Mouse (Mus musculus): ENCODE results near the gene Ankrd6. TPM values are rescaled to one million over a fixed set of nuclear protein-coding genes. Genes with fewer than 3 reads are reported as not detected.

Ankrd6 gene
- polyA plus RNA-seq, 1 experiment from 2014 or later, result 35.9 TPM

DNA sequence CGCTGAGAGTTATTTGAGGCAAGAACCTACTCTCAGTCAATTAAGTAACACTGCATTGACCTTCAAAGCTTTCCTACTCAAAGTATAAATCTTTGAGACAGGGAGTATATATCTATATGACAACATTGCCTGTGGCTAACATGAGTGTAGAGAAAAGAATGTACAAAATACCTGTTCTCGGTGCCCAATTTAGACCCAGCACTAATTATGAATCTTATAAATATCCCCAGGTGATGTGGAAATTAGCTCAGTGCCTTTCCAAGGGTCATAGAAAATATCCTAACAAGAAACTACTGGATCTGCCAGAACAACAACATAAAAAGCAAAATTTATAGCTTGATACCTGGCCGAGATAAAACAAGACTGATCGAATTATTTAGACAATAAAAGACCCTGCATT lies 151.7 kb downstream of the Ankrd6 start:
- Histone ChIP-seq H3K27ac (replicated peaks) (no peak overlapping the region), H3K4me1 (peaks cover 10% of the 10 kb centered on the region), H3K27me3 (no peaks in the 10 kb centered on the region), H3K36me3 (peaks cover 4% of the 10 kb centered on the region; the same call in 1 of the 2 replicates), H3K9me3 (no peaks in the 10 kb centered on the region), H3K4me3 (no peak overlapping the region), H3K4me2 (replicated peaks) (no peak overlapping the region), H3K9ac (replicated peaks) (no peak overlapping the region)
- ATAC-seq (replicated peaks), result no peak
- 96% methylated on average over 4 of the region's 4 CpGs for WGBS

DNA sequence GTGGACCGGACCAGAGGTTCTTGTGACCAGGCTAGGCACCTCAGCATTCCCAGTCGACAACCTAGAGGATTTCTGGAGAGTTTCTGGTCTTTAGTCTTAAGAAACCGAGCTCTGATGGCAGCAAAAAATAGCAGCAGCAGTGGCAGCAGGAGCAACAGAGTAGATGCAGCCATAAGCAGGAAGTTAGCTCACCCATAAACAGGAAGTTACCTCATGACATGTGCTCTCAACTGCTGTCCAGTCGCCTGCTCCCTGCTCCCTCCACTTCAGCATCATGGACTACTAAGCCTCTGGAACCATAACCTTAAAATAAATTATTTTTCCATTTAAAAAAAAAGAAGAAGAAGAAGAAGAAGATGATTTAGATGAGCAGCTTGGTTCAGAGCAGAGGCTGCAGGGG lies 161.6 kb downstream of the Ankrd6 start:
- ATAC-seq (replicated peaks), result no peak
- Histone ChIP-seq H3K9ac (replicated peaks) (no peak overlapping the region), H3K27ac (replicated peaks) (no peak overlapping the region), H3K4me2 (replicated peaks) (no peak overlapping the region), H3K4me1 (no peaks in the 10 kb centered on the region), H3K27me3 (no peaks in the 10 kb centered on the region), H3K4me3 (no peak overlapping the region), H3K36me3 (no peaks in the 10 kb centered on the region), H3K9me3 (no peaks in the 10 kb centered on the region)
- 85% methylated on average over 4 of the region's 4 CpGs for WGBS

DNA sequence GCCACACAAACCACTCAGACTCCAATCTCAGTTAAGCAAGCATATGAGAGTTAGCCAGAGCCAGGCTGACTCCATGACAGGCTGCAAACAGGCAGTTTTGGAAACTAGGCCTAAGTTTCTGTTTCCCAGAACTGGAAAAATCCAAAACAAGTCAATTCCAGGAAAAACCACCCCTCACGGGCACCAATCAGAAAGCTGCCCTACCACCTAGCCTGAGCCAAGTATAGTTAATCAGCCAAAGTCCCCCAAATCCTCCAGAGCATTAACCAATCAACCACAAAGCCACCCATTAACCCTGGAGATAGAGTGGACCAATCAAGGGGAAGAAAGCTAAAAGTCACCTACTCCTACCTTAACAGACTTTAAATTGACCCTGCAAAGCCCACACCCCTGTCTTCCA lies 163.5 kb downstream of the Ankrd6 start:
- WGBS, result 86% methylated on average over 1 of the region's 1 CpGs
- Histone ChIP-seq H3K9ac (replicated peaks) (no peak overlapping the region), H3K4me2 (replicated peaks) (no peak overlapping the region), H3K4me1 (no peaks in the 10 kb centered on the region), H3K27ac (replicated peaks) (no peak overlapping the region), H3K36me3 (no peaks in the 10 kb centered on the region), H3K9me3 (no peaks in the 10 kb centered on the region), H3K4me3 (no peak overlapping the region), H3K27me3 (no peaks in the 10 kb centered on the region)
- no peak for ATAC-seq (replicated peaks)

DNA sequence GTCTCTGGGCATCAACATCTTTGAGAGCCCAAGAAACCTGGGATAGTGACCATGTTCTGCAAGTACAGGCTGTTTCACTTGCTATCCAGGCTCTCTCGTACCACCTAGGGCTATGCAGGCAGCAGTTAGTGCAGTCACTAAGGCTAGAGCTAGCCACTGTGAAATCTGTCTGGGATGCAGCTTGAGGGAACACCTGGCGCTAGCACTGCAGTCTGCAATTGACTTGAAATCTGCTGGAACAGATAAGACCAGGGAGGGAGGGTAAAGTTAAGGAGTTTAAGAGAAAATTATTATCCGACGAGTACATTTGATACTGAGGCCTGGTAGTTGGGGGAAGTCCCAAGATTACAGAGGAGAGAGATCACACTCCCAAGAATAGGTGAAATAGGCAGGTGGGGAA lies 170.6 kb downstream of the Ankrd6 start:
- Histone ChIP-seq H3K4me1 (no peaks in the 10 kb centered on the region), H3K4me2 (replicated peaks) (no peak overlapping the region), H3K4me3 (no peak overlapping the region), H3K27ac (replicated peaks) (no peak overlapping the region), H3K27me3 (no peaks in the 10 kb centered on the region), H3K9me3 (no peaks in the 10 kb centered on the region), H3K36me3 (peaks cover 17% of the 10 kb centered on the region; the same call in 1 of the 2 replicates), H3K9ac (replicated peaks) (no peak overlapping the region)
- no peak for ATAC-seq (replicated peaks)
- 96% methylated on average over 4 of the region's 4 CpGs for WGBS

DNA sequence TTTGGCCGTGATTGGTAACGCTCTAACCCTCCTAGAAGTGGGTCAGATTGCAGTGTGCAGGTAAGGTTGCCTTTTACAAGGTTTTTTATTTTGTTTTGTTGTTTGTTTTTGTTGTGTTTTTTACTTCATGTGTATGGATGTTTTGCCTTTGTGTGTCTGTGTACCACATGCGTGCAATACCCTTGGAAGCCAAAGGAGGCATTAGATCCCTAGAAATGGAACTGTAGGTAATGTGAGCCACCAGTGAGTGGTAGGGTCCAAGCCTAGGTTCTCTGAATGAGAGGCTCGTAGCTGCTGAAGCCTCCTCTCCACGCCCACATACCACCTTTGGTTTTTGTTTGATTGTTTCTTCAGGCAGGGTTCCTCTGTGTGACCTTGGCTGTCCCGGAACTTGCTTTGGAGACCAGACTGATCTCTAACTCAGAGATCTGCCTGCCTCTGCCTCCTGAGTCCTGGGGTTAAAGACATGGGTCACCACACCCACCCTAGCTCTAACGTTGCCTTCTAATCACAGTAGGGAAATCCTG lies 180.3 kb downstream of the Ankrd6 start:
- Histone ChIP-seq H3K9me3 (no peaks in the 10 kb centered on the region), H3K4me2 (replicated peaks) (no peak overlapping the region), H3K4me1 (no peaks in the 10 kb centered on the region), H3K9ac (replicated peaks) (no peak overlapping the region), H3K27me3 (no peaks in the 10 kb centered on the region), H3K36me3 (peaks cover 73% of the 10 kb centered on the region), H3K4me3 (no peak overlapping the region), H3K27ac (replicated peaks) (no peak overlapping the region)
- 95% methylated on average over 7 of the region's 7 CpGs for WGBS
- no peak for ATAC-seq (replicated peaks)

DNA sequence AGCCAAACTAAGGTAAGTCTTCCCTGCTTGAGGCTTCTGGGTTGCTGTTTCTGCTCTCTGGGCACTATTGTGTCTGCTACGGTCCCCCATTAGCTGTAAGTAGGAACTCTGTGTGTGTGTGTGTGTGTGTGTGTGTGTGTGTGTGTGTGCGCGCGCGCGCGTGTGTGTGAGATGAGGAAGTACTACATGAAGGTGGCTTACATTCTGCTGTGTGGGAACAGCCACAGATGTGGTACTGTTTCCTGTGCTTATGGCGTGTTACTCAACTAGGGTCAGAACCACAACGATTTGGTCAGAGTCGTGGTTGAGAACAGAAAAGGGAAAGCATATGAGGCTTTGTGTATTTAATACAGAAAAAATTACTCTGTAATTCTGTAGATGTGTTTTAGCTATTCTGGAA lies 182.6 kb downstream of the Ankrd6 start:
- H3K4me3 ChIP-seq, result no peak overlapping the region
- WGBS, result 94% methylated on average over 10 of the region's 10 CpGs
- H3K4me1 ChIP-seq, result no peaks in the 10 kb centered on the region
- H3K9me3 ChIP-seq, result no peaks in the 10 kb centered on the region
- H3K4me2 ChIP-seq (replicated peaks), result no peak overlapping the region
- peaks cover 72% of the 10 kb centered on the region for H3K36me3 ChIP-seq
- no peak overlapping the region for H3K9ac ChIP-seq (replicated peaks)
- no peak overlapping the region for H3K27ac ChIP-seq (replicated peaks)
- ATAC-seq (replicated peaks), result no peak
- no peaks in the 10 kb centered on the region for H3K27me3 ChIP-seq

DNA sequence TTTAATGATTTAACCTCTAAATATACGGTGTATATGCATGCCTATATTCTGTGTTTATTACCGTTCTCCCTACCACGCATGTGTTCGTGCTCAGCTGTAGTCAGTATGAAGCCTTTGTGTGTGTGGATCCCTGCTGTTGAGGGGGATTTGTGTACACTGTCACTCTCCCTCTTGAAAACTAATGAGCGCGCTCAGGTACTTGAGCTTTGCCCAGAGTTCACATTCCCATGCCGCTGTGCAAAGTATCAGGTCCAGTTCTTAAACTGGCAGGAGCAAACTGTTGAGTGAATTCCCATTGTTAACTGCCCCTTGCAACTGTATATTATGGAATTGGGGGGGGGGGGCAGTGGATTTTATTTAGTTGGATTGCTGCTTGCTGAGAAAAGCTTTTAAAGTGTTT lies 183.2 kb downstream of the Ankrd6 start:
- H3K9ac ChIP-seq (replicated peaks), result no peak overlapping the region
- no peak overlapping the region for H3K4me2 ChIP-seq (replicated peaks)
- no peaks in the 10 kb centered on the region for H3K4me1 ChIP-seq
- no peaks in the 10 kb centered on the region for H3K9me3 ChIP-seq
- H3K27me3 ChIP-seq, result no peaks in the 10 kb centered on the region
- no peak for ATAC-seq (replicated peaks)
- 67% methylated on average over 7 of the region's 7 CpGs for WGBS
- peaks cover 72% of the 10 kb centered on the region for H3K36me3 ChIP-seq
- H3K27ac ChIP-seq (replicated peaks), result no peak overlapping the region
- H3K4me3 ChIP-seq, result no peak overlapping the region

DNA sequence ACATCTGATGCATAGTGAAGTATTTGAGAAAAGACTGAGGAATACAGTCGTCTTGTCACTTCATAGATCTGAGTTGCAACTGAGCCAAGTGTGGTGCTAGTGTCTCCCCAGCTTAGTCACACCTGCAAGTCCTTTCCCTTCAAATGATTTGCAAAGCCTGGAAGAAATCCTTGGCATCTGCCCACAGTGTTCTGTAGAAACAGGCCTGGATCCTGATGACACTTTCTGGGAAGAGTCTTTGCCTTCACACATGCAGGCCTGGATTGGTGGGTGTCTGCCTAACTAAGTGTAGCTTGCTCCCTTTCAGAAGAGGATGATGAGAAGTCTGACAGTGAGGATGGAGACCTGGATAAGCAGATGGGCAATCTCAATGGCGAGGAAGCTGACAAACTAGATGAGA lies 193.2 kb downstream of the Ankrd6 start:
- WGBS, result 78% methylated on average over 2 of the region's 2 CpGs
- Histone ChIP-seq H3K27me3 (no peaks in the 10 kb centered on the region), H3K4me2 (replicated peaks) (no peak overlapping the region), H3K27ac (replicated peaks) (no peak overlapping the region), H3K4me1 (no peaks in the 10 kb centered on the region), H3K9ac (replicated peaks) (no peak overlapping the region), H3K36me3 (peaks cover 74% of the 10 kb centered on the region), H3K4me3 (no peak overlapping the region), H3K9me3 (no peaks in the 10 kb centered on the region)
- no peak for ATAC-seq (replicated peaks)

Other genes with a start within 250 kb of the Ankrd6 start
- 136 and 137 TPM in 2 replicates for gene Lyrm2, start 150.6 kb downstream of the Ankrd6 start, polyA plus RNA-seq (2015; fragmentation: Nextera tagmentation; extraction: Ambion mirVana)
- 23.7 and 26.6 TPM in 2 replicates for gene Rragd, start 32.2 kb upstream of the Ankrd6 start, polyA plus RNA-seq (2015; fragmentation: Nextera tagmentation; extraction: Ambion mirVana)
- gene Ube2j1, start 80.6 kb upstream of the Ankrd6 start, polyA plus RNA-seq (2015; fragmentation: Nextera tagmentation; extraction: Ambion mirVana), result 46.0 and 49.2 TPM in 2 replicates
- gene Gabrr2, start 112.2 kb upstream of the Ankrd6 start, polyA plus RNA-seq (2015; fragmentation: Nextera tagmentation; extraction: Ambion mirVana), result 0.48 and 0.74 TPM in 2 replicates
- 0.08 and 0.14 TPM in 2 replicates for gene Gabrr1, start 181.7 kb upstream of the Ankrd6 start, polyA plus RNA-seq (2015; fragmentation: Nextera tagmentation; extraction: Ambion mirVana)
- 2.5 and 3.0 TPM in 2 replicates for gene Pm20d2, start 238.9 kb upstream of the Ankrd6 start, polyA plus RNA-seq (2015; fragmentation: Nextera tagmentation; extraction: Ambion mirVana)

All from forebrain, embryonic 15.5 days (tissue).